Mouse (Mus musculus) frontal cortex, postnatal 10 days (tissue): ENCODE measurements around the gene Eml2.

Experiments used
- DNase-seq, 2 experiments: peaks; one replicate each; pipeline ENCODE4 v3.0.0; 2022; ENCODE audit warnings: low spot score in 2 of 2, mixed read lengths in 1 of 2

Eml2 gene

DNA sequence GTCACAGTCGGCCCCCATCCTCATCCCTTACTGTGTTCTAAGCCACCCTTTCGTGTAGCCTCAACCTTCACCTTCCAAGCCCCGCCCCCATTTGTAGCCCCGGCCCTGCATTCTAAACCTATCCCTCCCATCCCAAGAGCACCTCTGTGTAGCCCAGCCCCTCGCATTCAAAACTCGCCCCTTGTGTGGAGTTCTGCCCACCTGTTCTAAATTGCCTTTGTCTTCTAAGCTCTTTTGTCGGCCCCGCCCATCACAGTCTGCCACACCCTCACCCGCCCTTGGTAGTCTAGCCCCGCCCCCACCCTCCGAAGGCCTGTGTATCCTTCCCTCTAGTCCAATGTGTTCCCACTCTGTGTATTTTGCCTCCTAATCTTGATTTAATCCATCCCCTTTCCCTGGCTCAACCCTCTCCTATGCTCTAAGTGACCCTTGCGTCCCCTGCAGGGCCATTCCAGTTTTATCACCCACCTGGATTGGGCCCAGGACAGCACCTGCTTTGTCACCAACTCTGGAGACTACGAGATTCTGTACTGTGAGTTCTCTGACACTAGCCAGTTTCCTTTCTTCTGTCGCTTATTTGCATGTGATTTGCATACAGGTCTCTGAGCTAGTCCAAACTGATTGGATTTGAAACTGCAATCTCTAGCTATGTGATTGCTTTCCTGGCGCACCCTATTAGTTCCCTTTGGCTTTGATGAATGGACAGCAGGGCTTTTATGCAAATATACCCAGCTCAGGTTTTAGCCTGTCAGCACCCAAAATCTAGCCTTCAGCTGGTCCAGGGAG is 26.0 kb downstream of the Eml2 start:
- DNase-seq = no peak

DNA sequence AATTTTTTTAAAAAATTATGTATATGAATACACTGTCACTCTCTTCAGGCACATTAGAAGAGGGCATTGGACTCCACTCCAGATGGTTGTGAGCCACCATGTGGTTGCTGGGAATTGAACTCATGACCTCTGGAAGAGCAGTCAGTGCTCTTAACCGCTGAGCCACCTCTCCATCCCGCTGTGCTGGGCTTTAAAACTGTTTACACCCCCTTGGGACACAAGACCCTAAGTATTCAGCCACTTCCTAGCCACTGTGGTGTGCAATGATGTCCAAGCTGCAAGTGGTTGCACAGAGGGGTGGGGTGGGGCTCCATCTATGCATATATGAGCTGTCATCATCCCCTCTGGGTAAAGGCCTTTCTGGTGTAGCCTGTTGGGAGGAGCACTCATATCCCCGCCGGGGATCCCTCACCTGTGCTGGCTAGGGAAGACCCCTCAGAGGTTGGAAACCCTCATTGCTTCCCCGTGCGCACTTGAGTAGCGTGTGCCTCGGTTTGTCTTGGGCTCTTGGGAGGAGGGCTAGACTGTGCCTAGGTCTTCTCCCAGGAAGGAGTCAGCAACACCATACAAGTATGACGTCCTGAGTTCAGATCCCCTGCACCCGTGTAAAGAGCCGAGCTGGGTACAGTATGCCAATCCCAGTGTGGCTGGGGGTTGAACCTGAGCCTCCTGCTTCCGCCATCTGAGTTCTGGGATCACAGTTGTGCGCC is 32.1 kb downstream of the Eml2 start:
- DNase-seq = no peak

DNA sequence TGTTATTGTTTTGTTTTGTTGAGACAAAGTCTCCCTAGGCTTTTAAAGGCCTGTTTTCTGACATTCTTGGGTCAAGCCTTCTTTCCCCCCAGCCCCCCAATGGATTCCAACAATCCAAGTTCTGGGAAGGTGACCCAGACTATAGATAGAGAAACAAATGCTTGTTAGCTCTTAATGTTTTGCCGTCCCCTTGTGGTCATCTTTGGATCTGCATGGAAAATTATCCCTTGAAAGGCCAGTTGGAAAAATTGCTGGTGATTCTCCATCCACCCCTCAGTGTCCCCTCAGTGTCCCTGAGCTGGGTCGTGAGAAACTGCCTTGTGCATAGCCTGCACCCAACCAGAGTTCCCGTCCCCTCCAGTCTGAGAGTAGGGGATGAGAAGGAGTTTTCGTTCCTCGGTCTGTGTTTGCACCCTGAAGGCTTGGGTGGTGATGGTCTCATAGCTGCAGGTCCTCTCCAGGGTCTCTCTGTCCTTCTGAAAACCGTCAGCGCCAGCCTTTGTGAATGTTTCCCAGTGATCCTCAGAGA is 32.8 kb downstream of the Eml2 start:
- DNase-seq = no peak

DNA sequence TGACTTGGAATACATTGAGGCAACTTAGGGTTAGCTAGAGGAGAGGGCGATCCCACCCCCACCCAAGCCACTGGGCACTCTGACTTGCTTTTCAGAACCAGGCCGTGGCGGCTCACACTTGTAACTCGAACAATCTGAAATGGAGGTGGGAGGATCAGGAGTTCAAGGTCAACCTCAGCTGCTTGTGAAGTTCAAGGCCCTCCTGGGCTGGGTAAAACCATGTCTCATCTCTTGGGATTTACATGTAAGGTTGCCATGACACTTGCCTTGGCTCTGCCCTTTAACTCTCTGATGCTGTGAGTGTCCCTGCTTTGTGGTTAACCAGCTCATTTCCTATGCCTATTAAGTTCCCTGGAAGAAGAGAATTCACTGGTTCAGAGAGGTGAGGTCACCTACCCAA is 33.3 kb downstream of the Eml2 start:
- no peak for DNase-seq

DNA sequence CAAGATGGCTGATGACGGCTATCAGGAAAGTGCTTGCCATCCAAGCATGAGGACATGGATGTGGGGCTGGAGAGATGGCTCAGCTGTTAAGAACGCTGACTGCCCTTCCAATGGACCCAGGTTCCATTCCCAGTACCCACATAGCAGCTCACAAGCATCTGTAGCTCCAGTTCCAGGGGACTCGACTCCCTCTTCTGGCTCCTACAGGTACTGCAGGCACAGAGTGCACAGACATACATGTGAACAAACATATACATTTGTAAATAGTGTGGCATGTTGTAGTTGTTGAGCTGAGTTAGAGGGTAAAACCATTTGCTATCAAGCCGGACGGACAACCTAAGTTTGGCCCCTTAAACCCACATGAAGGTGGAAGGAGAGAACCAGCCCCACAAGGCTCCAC is 33.8 kb downstream of the Eml2 start:
- no peak for DNase-seq

DNA sequence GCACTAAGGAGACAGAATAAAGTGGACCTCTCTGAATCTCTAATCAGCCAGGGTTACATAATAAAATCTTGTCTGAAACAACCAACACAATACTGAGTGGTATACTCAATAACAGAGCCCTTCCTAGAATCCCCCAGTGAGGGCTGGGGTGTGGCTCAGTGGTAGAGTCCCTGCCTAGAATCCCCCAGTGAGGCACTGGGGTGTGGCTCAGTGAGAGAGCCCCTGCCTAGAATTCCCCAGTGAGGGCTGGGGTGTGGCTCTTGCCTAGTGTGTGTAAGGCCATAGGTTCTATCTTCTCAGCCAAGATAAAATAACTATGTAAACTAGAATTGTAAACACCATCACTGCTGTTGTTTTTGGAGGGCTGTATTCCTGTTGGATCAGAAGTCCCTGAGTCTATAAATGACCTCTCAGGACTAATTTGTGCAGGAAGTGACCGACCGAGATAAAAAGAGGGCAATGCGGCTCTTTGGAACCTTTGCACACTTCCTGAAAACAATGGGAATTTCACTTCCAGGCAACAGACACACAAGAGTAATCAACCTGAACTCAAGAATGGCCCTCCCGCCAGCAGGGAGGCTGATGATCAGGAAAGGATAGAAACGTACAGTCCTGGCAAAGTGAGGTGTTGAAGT is 34.9 kb downstream of the Eml2 start:
- no peak for DNase-seq

DNA sequence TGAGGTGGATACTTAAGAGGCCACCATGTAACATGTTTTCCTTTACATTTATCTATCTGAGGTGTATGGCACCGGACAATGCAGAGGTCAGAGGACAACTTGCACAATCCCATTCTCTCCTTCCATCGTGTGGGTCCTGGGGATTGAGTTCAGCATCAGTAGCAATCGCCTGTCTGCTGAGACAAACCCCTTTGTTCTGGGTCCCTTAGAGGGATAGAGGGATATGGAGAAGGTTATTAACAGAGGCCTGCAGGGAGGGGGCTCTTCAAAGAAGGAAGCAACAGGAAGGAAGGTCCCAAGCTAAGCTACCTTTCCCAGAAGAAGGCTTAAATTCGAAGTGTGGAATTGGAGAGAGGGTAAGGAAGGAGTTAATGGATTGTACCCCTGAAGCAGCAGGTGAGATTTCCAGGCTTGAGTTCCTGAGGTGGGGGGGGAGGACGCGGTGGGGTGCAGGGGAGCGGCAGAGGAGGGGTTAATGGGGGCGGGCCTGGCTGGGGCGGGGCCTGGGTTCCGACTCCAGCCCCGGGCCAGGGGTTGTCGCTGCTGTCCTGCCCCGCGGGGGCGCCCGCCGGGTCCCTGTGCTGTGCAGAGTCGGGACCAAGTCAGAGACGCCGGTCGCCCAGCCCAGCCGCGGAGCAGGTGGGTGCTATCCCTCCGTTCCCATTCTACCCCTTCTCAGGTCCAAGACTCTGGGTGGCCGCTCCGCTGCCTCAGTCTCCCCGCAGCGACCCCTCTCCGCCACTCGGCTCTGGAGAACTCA is 36.0 kb downstream of the Eml2 start, which contains the start of gene Gpr4:
Gene Gpr4 (plus strand): TSS at position 543 of the 760 bp plus-strand sequence.
- no peak for DNase-seq

DNA sequence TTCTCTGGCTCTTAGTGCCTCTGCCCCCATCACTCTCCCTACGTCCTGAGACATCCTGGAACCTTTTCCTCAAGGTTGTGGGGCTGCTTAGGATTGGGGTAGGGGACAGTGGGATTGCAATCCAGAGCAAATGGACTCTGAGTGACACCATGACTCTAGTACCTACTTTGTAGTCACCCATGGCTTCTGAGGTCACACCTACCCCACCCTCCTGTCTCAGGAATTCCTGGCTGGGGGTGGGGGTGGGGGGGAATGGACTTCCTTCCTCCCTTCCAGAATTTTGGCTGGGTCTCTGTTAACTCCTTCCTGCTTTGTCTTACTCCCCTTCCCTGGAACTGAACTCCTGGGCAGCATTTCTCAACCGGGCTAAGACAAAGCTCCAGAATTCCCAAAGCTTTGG is 37.2 kb downstream of the Eml2 start:
- no peak for DNase-seq

DNA sequence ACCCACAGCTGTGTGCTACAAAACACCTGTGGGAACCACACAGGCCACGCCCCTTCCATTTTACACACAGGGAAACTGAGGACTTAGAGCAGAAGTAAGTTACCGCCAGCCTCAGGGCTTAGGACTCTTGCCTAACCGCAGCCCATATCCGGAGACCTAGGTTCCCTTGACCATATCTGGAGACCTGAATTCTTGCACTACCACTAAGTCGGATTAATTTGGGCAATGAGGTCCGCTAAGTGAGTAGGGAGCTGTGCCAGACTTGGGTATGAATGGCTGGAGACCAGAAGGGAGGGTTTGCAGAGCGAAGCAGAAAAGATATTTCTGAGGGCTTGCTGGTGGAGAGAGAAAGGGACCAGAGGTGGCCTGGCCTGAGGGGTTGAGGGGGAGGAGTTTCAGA is 38.1 kb downstream of the Eml2 start:
- no peak for DNase-seq

DNA sequence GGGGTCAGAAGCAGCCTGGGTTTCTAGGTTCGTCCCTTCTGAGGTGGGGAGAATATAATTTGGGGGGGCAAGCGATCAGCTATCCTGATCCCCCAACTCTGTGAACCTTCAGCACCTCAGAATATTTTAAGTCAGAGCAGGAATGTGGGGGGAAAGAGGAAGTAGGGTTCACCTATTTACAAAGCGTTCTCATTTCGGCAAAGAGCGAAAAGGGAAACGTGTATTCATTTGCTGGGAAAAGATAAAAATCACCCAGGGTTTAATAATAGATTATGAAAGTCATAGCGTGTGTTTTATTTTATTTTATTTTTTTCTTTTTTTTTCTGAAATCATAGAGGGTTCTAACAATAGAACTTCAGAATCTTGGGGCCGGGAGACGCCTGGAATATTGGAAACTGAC is 38.7 kb downstream of the Eml2 start:
- no peak for DNase-seq

DNA sequence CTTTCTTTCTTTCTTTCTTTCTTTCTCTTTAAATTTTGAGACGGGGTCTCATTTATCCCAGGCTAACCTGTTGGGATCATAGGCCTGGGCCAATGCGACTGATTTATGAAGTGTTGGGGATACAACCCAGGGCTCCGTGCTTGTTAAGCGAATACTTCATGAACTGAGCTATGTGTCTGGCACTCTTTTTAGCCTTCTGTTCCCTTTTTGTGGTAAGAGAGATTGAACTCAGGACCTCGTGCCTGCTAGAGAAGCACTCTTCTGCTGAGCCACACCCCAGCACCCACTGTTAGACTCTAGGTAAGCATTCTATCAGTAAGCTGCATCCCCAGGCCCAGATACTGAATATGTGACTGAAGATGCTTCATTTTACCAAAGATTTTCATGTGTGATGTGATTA is 41.3 kb downstream of the Eml2 start:
- DNase-seq = no peak

DNA sequence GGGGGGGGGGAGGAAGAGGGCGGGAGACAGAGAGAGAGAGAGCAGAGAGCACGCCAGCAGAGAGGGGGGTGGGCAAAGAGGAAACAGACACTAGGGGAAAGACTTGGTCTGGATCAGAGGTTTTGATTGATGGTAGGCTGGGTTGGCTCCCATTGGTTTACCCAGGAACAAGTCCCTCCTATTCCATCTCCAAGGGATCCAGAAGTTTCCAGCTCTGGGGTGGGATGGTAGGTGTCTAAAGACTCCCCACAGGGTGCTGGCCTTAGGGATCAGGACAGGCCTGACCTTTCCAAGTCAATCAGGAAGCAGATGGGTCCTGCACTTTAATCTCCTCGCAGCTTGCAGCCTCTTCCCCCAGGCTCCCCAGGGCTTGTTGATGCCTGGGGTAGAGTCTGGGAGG is 41.7 kb downstream of the Eml2 start:
- no peak for DNase-seq

DNA sequence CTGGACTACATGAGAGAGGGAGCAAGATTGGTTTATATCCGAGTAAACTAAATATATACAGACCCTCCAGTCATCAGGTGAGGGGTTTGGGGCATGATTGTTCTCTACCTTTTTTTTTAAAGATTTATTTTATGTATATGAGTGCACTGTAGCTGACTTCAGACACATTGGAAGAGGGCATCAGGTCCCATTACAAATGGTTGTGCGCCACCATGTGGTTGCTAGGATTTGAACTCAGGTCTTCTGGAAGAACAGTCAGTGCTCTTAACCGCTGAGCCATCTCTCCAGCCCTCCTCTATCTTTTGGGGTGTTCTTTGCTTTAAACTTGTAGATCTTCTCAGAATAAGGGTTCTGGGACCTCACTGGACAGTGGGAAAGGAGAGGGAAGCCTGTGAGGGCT is 43.8 kb downstream of the Eml2 start:
- no peak for DNase-seq

DNA sequence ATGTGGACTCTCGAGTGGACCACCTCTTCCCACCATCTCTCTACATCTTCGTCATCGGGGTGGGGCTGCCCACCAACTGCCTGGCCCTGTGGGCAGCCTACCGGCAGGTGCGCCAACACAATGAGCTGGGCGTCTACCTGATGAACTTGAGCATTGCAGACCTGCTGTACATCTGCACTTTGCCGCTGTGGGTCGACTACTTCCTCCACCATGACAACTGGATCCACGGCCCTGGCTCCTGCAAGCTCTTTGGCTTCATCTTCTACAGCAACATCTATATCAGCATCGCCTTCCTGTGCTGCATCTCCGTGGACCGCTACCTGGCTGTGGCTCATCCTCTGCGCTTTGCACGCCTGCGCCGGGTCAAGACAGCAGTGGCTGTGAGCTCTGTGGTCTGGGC is 46.0 kb downstream of the Eml2 start:
- no peak for DNase-seq

DNA sequence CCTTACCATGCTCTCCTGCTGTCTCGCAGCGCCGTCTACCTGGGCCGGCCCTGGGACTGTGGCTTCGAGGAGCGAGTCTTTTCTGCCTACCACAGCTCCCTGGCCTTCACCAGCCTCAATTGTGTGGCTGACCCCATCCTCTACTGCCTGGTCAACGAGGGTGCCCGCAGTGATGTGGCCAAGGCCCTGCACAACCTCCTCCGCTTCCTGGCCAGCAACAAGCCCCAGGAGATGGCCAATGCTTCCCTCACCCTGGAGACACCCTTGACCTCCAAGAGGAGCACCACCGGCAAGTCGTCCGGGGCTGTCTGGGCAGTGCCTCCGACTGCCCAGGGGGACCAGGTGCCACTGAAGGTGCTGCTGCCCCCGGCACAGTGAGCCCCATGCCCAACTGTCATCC is 46.7 kb downstream of the Eml2 start:
- no peak for DNase-seq

DNA sequence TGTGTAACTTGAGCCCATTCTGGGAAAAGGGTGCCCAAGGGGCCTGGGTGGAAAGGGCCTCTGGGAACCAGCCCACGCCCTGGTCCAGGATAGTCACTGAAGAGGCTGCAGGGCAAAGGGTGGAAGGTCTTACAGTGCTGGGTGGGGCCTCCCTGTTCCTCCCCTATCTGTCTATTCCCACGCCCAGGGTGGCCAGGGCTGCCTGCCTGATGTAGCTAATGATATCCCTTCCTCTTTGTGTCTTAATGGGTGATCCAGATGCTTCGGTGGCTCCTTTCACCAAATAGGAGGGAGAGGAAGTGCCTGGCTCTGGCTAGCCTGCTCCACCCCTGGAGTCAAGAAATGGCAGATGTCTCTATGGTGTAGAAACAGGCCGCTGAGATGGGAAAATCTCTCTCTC is 48.7 kb downstream of the Eml2 start:
- no peak for DNase-seq

DNA sequence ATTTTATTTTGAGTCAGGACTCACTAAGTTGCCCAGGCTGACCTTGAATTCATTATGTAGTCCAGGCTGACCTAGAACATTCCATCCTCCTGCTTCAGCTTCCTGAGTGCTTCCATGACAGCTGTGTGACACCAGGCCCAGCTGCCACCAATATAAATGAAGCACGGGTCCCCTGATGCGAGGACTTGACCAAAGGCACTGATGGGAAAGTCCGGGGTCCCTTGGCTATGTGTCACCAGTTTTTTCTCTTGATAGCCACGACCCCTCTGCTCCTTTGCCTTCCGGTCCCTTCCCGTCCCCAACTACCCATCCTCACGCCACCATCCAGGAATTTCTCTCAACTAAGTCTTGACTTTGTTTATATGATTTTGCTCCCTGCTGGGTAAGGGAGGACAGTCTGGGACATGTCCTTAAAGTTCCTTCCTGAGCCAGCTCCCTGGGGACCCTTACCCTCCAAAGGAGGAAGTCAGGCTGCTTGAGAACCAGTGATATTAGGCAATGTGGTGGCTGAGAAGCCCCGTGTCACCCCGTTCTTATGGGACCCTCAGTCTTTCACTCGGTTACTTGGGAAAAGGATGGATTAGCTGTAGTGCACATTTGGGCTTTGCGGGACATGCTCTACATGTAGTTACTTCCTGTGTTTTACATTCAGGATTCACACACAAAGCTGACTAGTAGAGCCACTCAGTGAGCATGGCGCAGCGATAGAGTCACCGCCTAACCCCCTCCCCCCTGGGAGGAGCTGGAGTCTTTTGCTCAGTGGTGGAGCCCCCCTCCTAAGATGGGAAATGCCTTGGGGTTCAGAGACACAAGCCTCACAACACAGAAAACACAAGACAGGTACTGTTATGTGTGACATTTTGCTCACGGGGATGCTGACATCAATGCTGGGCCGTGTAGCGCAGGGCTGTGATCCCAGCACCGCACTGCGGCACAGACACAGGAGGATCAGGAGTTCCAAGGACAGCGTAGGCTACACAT is 50.9 kb downstream of the Eml2 start:
- peak; percentile 49 to 62 for DNase-seq

DNA sequence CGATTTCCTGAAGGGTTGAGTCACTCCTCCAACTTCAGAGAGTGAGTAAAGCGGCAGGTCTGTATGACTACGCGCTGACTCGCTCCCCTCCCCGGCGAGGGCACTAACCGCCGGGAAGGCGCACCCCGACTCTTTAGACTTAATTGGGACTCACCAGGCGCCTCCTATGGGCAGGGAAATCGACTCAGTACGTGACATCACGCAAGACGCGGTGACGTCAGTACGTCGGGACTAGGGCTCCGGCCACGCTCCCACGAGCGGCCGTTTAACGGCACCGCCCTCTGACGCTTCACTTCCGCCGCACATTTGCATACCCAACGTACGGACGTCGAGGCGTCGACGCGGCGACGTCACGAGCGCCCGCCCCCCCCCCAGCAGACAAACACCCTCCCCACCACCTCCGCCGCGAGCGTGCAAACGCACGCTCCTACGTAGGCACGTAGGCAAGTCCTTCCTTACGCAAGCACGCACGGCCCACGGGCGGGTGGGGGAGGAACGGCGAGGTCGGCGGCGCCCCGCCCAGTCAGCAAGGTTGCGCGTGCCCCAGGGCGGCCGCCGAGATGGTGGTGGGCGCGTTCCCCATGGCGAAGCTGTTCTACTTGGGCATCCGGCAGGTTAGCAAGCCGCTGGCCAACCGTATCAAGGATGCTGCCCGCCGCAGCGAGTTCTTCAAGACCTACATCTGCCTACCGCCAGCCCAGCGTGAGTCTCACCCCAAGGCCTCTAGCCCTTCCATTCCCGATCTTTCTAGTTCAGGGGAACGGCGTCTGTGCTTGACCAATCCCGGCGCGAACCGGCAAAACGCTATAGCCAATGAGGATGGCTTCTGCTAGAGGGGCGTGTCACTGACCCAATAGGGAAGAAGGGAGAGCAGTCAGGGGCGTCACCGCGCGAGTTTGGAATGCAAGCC is 51.9 kb downstream of the Eml2 start, which contains the start of gene Opa3:
Gene Opa3 (plus strand): TSS at position 452 of the 910 bp plus-strand sequence.
- DNase-seq = peak; percentile 99 to 100

DNA sequence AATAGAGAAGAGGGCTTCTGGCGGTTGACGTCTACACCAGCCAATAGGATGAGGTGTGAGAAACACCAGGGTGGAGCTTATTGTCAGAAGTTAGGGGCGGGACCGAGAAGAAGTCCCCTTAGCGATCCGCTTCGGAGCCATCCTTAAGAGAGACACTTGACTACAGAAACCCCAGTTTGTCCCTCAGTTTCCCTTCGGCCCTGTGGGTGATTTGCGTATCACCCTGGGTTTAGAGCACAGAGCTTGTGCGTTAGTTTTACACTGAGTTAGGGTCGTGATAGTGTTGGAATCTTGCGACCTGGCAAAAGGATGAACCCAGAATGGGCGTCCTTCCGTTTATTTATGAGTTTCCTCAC is 52.5 kb downstream of the Eml2 start:
- DNase-seq = no peak

DNA sequence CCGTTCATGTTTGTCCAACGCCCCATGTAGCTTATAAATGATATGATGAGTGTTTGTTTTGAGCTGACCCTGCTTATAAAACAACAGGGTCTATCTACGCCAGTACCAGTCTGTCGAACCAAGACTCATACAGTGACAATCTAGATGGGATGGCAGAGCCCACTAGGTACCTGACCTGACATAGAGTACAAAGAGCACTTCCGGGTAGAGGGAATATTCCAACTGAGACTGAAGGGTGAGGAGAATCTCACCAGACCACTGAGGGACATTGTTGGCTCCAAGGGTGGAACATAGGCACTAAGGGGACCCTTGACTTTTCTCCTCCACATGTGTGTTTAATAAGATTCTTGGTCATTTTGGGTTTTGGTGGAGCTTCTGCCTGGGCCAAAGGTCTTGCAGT is 53.2 kb downstream of the Eml2 start:
- DNase-seq = no peak
